Mouse (Mus musculus): ENCODE measurements around the gene Ttf1.
"Not testable (repeated sequence)": the region's sequence is repeated elsewhere in the genome, so short reads cannot be mapped to it uniquely, and the experiment has no call there.

Ttf1 gene

GRCm38 (mm10) chr2:29054991-29055390 lies 5.1 kb upstream of the Ttf1 start, which contains the start of gene Cfap77:
Gene Cfap77, minus strand, starts transcription at chr2:29055066.
- DNase-seq (ENCODE audit: low spot score in 2 of 2) = no peak

- DNase-seq (ENCODE audit: low spot score in 2 of 2) = no peak
Measured at GRCm38 (mm10) chr2:29065796-29066195, 5.7 kb downstream of the Ttf1 start.

GRCm38 (mm10) chr2:29066410-29066809 lies 6.3 kb downstream of the Ttf1 start:
- DNase-seq (ENCODE audit: low spot score in 2 of 2) = no peak

GRCm38 (mm10) chr2:29074676-29075075 lies 14.6 kb downstream of the Ttf1 start:
- DNase-seq (ENCODE audit: low spot score in 2 of 2) = no peak

GRCm38 (mm10) chr2:29075331-29076070 lies 15.4 kb downstream of the Ttf1 start:
- DNase-seq (ENCODE audit: low spot score in 2 of 2) = no peak

GRCm38 (mm10) chr2:29076226-29076625 lies 16.2 kb downstream of the Ttf1 start:
- DNase-seq (ENCODE audit: low spot score in 2 of 2) = no peak

- DNase-seq (ENCODE audit: low spot score in 2 of 2) = no peak
Measured at GRCm38 (mm10) chr2:29081965-29082364, 21.9 kb downstream of the Ttf1 start.

GRCm38 (mm10) chr2:29086026-29086425 lies 26.0 kb downstream of the Ttf1 start:
- DNase-seq (ENCODE audit: low spot score in 2 of 2) = no peak

- not testable (repeated sequence) for DNase-seq (ENCODE audit: low spot score in 2 of 2)
Measured at GRCm38 (mm10) chr2:29089276-29089675, 29.2 kb downstream of the Ttf1 start.

- DNase-seq (ENCODE audit: low spot score in 2 of 2) = no peak
Measured at GRCm38 (mm10) chr2:29095674-29096073, 35.6 kb downstream of the Ttf1 start.

- no peak for DNase-seq (ENCODE audit: low spot score in 2 of 2)
Measured at GRCm38 (mm10) chr2:29096751-29097150, 36.7 kb downstream of the Ttf1 start.

GRCm38 (mm10) chr2:29097465-29097864 lies 37.4 kb downstream of the Ttf1 start:
- DNase-seq (ENCODE audit: low spot score in 2 of 2) = no peak

- not testable (repeated sequence) for DNase-seq (ENCODE audit: low spot score in 2 of 2)
Measured at GRCm38 (mm10) chr2:29097955-29098354, 37.9 kb downstream of the Ttf1 start.

GRCm38 (mm10) chr2:29098786-29099185 lies 38.7 kb downstream of the Ttf1 start:
- no peak for DNase-seq (ENCODE audit: low spot score in 2 of 2)

- DNase-seq (ENCODE audit: low spot score in 2 of 2) = no peak
Measured at GRCm38 (mm10) chr2:29099646-29100045, 39.6 kb downstream of the Ttf1 start.

- no peak for DNase-seq (ENCODE audit: low spot score in 2 of 2)
Measured at GRCm38 (mm10) chr2:29100822-29101534, 40.9 kb downstream of the Ttf1 start.

- not testable (repeated sequence) for DNase-seq (ENCODE audit: low spot score in 2 of 2)
Measured at GRCm38 (mm10) chr2:29102416-29103377, 42.6 kb downstream of the Ttf1 start.

- no peak for DNase-seq (ENCODE audit: low spot score in 2 of 2)
Measured at GRCm38 (mm10) chr2:29120969-29121368, 60.9 kb downstream of the Ttf1 start.

- DNase-seq (ENCODE audit: low spot score in 2 of 2) = no peak
Measured at GRCm38 (mm10) chr2:29122446-29122845, 62.4 kb downstream of the Ttf1 start.

- DNase-seq (ENCODE audit: low spot score in 2 of 2) = no peak
Measured at GRCm38 (mm10) chr2:29123907-29124569, 64.0 kb downstream of the Ttf1 start, which contains the start of gene Setx. Gene Setx, plus strand, starts transcription at chr2:29124181.

- DNase-seq (ENCODE audit: low spot score in 2 of 2) = no peak
Measured at GRCm38 (mm10) chr2:29124571-29124935, 64.5 kb downstream of the Ttf1 start.
